ENCODE assay signal across 19 mouse cellular contexts in the genomic region with DNA sequence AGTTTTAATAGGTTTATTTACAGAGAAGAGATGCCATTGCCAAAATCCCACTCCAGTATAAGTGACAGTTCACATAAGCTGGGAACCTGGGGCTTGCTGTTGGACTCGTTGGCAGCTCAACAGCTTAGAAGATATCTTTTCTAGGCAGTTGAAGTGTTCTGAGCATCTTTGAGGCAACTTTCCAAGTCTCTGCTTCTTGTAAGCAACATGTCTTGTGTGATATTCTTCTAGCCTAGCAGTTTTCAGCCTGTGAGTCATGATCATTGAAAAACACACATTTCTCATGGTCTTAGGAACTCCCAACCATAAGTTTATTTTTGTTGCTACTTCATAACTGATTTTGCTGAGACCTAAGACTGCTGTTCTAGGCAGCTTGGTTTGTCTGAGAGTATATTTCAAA. TPM values are rescaled to one million over a fixed set of nuclear protein-coding genes. Genes with fewer than 3 reads are reported as not detected.
DNase-seq lines count a peak whose midpoint lies in the region; ATAC-seq and TF ChIP-seq lines count a peak whose summit lies in the region.
"Had no signal": no experiment of that assay in that cellular context is flagged by ENCODE, and none has a peak within 500 bp of the region (broad histone marks: within the 10 kb centered on the region; RNA-seq: fewer than 3 reads in every experiment).

No protein-coding gene starts in this region.

- H3K4me1 ChIP-seq in heart, postnatal 0 days (ENCODE audit: control insufficient read depth, insufficient read depth) = peaks cover 19% of the 10 kb centered on the region
- H3K4me1 ChIP-seq in liver, postnatal 0 days (ENCODE audit: insufficient read depth) = 0 out of 2 replicates have a peak, but pooled peaks cover 10% of the 10 kb centered on the region
- H3K4me1 ChIP-seq in liver, embryonic 11.5 days (replicated peaks; ENCODE audit: control insufficient read depth, insufficient read depth, low read length) = no peaks in the 10 kb centered on the region
- H3K4me1 ChIP-seq: embryonic facial prominence, embryonic 10.5 days; forebrain, embryonic 10.5 days; limb, embryonic 15.5 days had no signal

- no peaks in the 10 kb centered on the region for H3K9me3 ChIP-seq in heart, postnatal 0 days (replicated peaks; ENCODE audit: control insufficient read depth, low read length)
- no peaks in the 10 kb centered on the region for H3K9me3 ChIP-seq in liver, postnatal 0 days (ENCODE audit: low read length)
- no peaks in the 10 kb centered on the region for H3K9me3 ChIP-seq in liver, embryonic 11.5 days (ENCODE audit: control insufficient read depth, low read length)
- H3K9me3 ChIP-seq: limb, embryonic 15.5 days had no signal

- WGBS in heart, postnatal 0 days = 50% methylated on average over 1 of the region's 1 CpGs
- 70% methylated on average over 1 of the region's 1 CpGs for whole genome bisulfite sequencing in liver, postnatal 0 days (ENCODE audit: insufficient replicate concordance)
- WGBS in liver, embryonic 11.5 days = 60% methylated on average over 1 of the region's 1 CpGs
- WGBS in macrophage (ENCODE audit: missing documents) = 85% methylated on average over 1 of the region's 1 CpGs

- TF ChIP-seq EP300 in heart, postnatal 0 days (IDR thresholded peaks at IDR 0.05; ENCODE audit: low read depth) = no peak
- no peak for TF ChIP-seq EP300 in liver, postnatal 0 days (IDR thresholded peaks at IDR 0.05; ENCODE audit: low read depth)

- no peak for TF ChIP-seq CTCF in gastrocnemius, adult 2 months (IDR thresholded peaks at IDR 0.05)
- no peak for TF ChIP-seq CTCF in heart, postnatal 0 days (IDR thresholded peaks at IDR 0.05; ENCODE audit: low read depth)
- TF ChIP-seq CTCF in liver, postnatal 0 days (IDR thresholded peaks at IDR 0.05; ENCODE audit: low read depth) = no peak

- intact Hi-C loops in gastrocnemius, adult 2 months (cut with DNase I) = no loop called here
- intact Hi-C loops in heart, postnatal 14 days (cut with DNase I) = no loop called here

- H3K36me3 ChIP-seq in heart, postnatal 0 days (replicated peaks; ENCODE audit: control insufficient read depth, insufficient read depth, low read length) = no peaks in the 10 kb centered on the region; the same call in 1 of the 2 replicates
- 0 out of 2 replicates have a peak, but pooled peaks cover 2% of the 10 kb centered on the region for H3K36me3 ChIP-seq in liver, postnatal 0 days (replicated peaks; ENCODE audit: insufficient read depth, low read length)
- H3K36me3 ChIP-seq in liver, embryonic 11.5 days (ENCODE audit: control insufficient read depth, insufficient read depth, low read length) = peaks cover 2% of the 10 kb centered on the region; the same call in 1 of the 2 replicates
- no peaks in the 10 kb centered on the region for H3K36me3 ChIP-seq in macrophage (ENCODE audit: inconsistent target)

- H3K27ac ChIP-seq in gastrocnemius, adult 2 months = peak overlapping the region; percentile 55
- peak overlapping the region; percentile 71 for H3K27ac ChIP-seq in heart, postnatal 0 days (ENCODE audit: low read depth)
- H3K27ac ChIP-seq in liver, postnatal 0 days (ENCODE audit: low read depth) = 0 out of 2 replicates have a peak overlapping the region, but pooled peaks have one; percentile 50
- no peak overlapping the region for H3K27ac ChIP-seq in liver, embryonic 11.5 days (ENCODE audit: low read depth, low read length)
- H3K27ac ChIP-seq in macrophage = peak overlapping the region; percentile 86
- H3K27ac ChIP-seq: embryonic facial prominence, embryonic 10.5 days; forebrain, embryonic 10.5 days; hindbrain, embryonic 14.5 days; limb, embryonic 15.5 days had no signal

- no peaks in the 10 kb centered on the region for H3K27me3 ChIP-seq in heart, postnatal 0 days (ENCODE audit: control insufficient read depth, insufficient read depth, low read length)
- H3K27me3 ChIP-seq in liver, postnatal 0 days (ENCODE audit: insufficient read depth, low read length) = no peaks in the 10 kb centered on the region
- H3K27me3 ChIP-seq in liver, embryonic 11.5 days (replicated peaks; ENCODE audit: control insufficient read depth, insufficient read depth, low read length) = no peaks in the 10 kb centered on the region
- H3K27me3 ChIP-seq: limb, embryonic 15.5 days had no signal

- H3K9ac ChIP-seq in heart, postnatal 0 days (replicated peaks; ENCODE audit: low read depth, low read length) = no peak overlapping the region
- H3K9ac ChIP-seq in liver, postnatal 0 days (replicated peaks) = no peak overlapping the region
- H3K9ac ChIP-seq in liver, embryonic 11.5 days (ENCODE audit: low read depth, low read length) = no peak overlapping the region
- H3K9ac ChIP-seq: forebrain, postnatal 0 days; hindbrain, embryonic 14.5 days; limb, embryonic 15.5 days had no signal

- H3K4me3 ChIP-seq in gastrocnemius, adult 2 months = no peak overlapping the region; the same call in 1 of the 2 replicates
- H3K4me3 ChIP-seq in heart, postnatal 0 days (ENCODE audit: low read depth, low read length) = no peak overlapping the region
- H3K4me3 ChIP-seq in liver, postnatal 0 days (ENCODE audit: low read depth, low read length) = no peak overlapping the region
- no peak overlapping the region for H3K4me3 ChIP-seq in liver, embryonic 11.5 days (ENCODE audit: low read depth, low read length)
- H3K4me3 ChIP-seq in macrophage (ENCODE audit: inconsistent target) = no peak overlapping the region
- H3K4me3 ChIP-seq: embryonic facial prominence, embryonic 10.5 days; forebrain, embryonic 10.5 days; limb, embryonic 15.5 days had no signal

- peaks cover 56% of the 10 kb centered on the region for H3K79me2 ChIP-seq in macrophage (ENCODE audit: inconsistent target)

- no peak for DNase-seq in gastrocnemius, adult 2 months
- DNase-seq in gastrocnemius, adult 18-20 months (ENCODE audit: low spot score) = no peak
- DNase-seq in heart, postnatal 0 days (ENCODE audit: low spot score) = no peak
- no peak for DNase-seq in heart, postnatal 14 days
- DNase-seq in liver, postnatal 0 days = no peak
- DNase-seq in liver, embryonic 11.5 days (ENCODE audit: low spot score) = no peak
- no peak for DNase-seq in left cerebral cortex, adult 8-10 months (ENCODE audit: low spot score in 2 of 2)
- DNase-seq: cerebellum, adult 11-12 months; cerebellum, postnatal 10 days; forebrain, postnatal 0 days; lung, adult 18-20 months; lung, postnatal 4 days; thymus, postnatal 14 days had no signal

- no peak for ATAC-seq in heart, postnatal 0 days (ENCODE audit: insufficient read depth, low read depth)
- ATAC-seq in liver, postnatal 0 days = no peak
- no peak for ATAC-seq in liver, embryonic 11.5 days (replicated peaks; ENCODE audit: low FRiP score)
- ATAC-seq: forebrain, postnatal 0 days; midbrain, embryonic 16.5 days had no signal

- no peak overlapping the region for H3K4me2 ChIP-seq in heart, postnatal 0 days (ENCODE audit: low read depth, low read length)
- no peak overlapping the region for H3K4me2 ChIP-seq in liver, postnatal 0 days (ENCODE audit: low read depth, low read length)
- H3K4me2 ChIP-seq in liver, embryonic 11.5 days = no peak overlapping the region
- H3K4me2 ChIP-seq: hindbrain, embryonic 14.5 days; limb, embryonic 15.5 days had no signal

RNA-seq across cellular contexts. Expression of gene Gabpb1, which starts 6.8 kb away (rescaled TPM):
- 1 to 10 TPM; 5.5 to 8.6 TPM for total RNA-seq in gastrocnemius, adult 2 months (2021)
- 1 to 10 TPM; 5.6 to 6.0 TPM for total RNA-seq in gastrocnemius, adult 18-20 months (2021)
- total RNA-seq in heart, postnatal 0 days (2014; rRNA removed; ENCODE audit: low replicate concordance) = 5.0 and 15.2 TPM in 2 replicates
- 17.5 and 18.0 TPM in 2 replicates for polyA plus RNA-seq in heart, postnatal 0 days (2015; fragmentation: Nextera tagmentation; extraction: Ambion mirVana)
- total RNA-seq in heart, postnatal 14 days (2021) = 10 to 100 TPM; 14.2 to 17.4 TPM
- polyA plus RNA-seq in liver, postnatal 0 days (2015; fragmentation: Nextera tagmentation; extraction: Ambion mirVana) = 12.6 and 13.2 TPM in 2 replicates
- polyA plus RNA-seq in liver, embryonic 11.5 days (2014; fragmentation: Nextera tagmentation; extraction: Ambion mirVana) = 41.0 and 46.4 TPM in 2 replicates
- total RNA-seq in macrophage (2018; cell fraction: chromatin; rRNA removed) = 10 to 100 TPM; 28.1 to 99.9 (median 52.7) TPM
- 10 to 100 TPM; 11.6 to 33.1 (median 18.9) TPM for total RNA-seq in macrophage (2018; cell fraction: cytosol; rRNA removed)
- 10 to 100 TPM; 27.3 to 75.4 (median 43.2) TPM for total RNA-seq in macrophage (2018; cell fraction: nucleus; rRNA removed)
- polyA plus RNA-seq in macrophage (2018) = 11.8 to 21.0 TPM (median 18.9 TPM) in 3 replicates
- total RNA-seq in left cerebral cortex, adult 8-10 months (2022) = 10 to 100 TPM; 13.8 to 19.2 (median 16.8) TPM

RNA-seq across cellular contexts. Expression of gene Usp8, which starts 24.2 kb away (rescaled TPM):
- total RNA-seq in gastrocnemius, adult 2 months (2021) = 10 to 100 TPM; 14.8 to 18.9 TPM
- total RNA-seq in gastrocnemius, adult 18-20 months (2021) = 10 to 100 TPM; 16.3 to 17.1 TPM
- total RNA-seq in heart, postnatal 0 days (2014; rRNA removed; ENCODE audit: low replicate concordance) = 9.0 and 12.3 TPM in 2 replicates
- 19.0 and 19.4 TPM in 2 replicates for polyA plus RNA-seq in heart, postnatal 0 days (2015; fragmentation: Nextera tagmentation; extraction: Ambion mirVana)
- 10 to 100 TPM; 29.3 to 31.9 TPM for total RNA-seq in heart, postnatal 14 days (2021)
- polyA plus RNA-seq in liver, postnatal 0 days (2015; fragmentation: Nextera tagmentation; extraction: Ambion mirVana) = 11.2 and 12.9 TPM in 2 replicates
- 38.3 and 42.4 TPM in 2 replicates for polyA plus RNA-seq in liver, embryonic 11.5 days (2014; fragmentation: Nextera tagmentation; extraction: Ambion mirVana)
- total RNA-seq in macrophage (2018; cell fraction: chromatin; rRNA removed) = 100 to 1,000 TPM in 23 of 26 experiments, 10 to 100 TPM in 3; 86.6 to 188 (median 158) TPM
- total RNA-seq in macrophage (2018; cell fraction: cytosol; rRNA removed) = 100 to 1,000 TPM in 10 of 26 experiments, 10 to 100 TPM in 16; 76.7 to 110 (median 95.9) TPM
- total RNA-seq in macrophage (2018; cell fraction: nucleus; rRNA removed) = 100 to 1,000 TPM in 15 of 26 experiments, 10 to 100 TPM in 11; 62.7 to 138 (median 107) TPM
- polyA plus RNA-seq in macrophage (2018) = 75.9 to 158 TPM (median 86.2 TPM) in 3 replicates
- 10 to 100 TPM; 48.5 to 50.3 (median 49.7) TPM for total RNA-seq in left cerebral cortex, adult 8-10 months (2022)
